Mouse (Mus musculus): ENCODE data around the gene D5Ertd579e. TPM values are rescaled to one million over a fixed set of nuclear protein-coding genes. Genes with fewer than 3 reads are reported as not detected.

Gene D5Ertd579e
- polyA plus RNA-seq, 1 experiment = 27.4 TPM

GRCm38 (mm10) chr5:36579967-36580366 is 115.9 kb downstream of the D5Ertd579e start:
- Histone ChIP-seq H3K4me1 (ENCODE audit: control insufficient read depth, insufficient read depth, insufficient read length, low read length) (peaks cover 31% of the 10 kb centered on the region), H3K36me3 (ENCODE audit: control insufficient read depth, insufficient read depth, low read length) (0 out of 2 replicates have a peak, but pooled peaks cover 2% of the 10 kb centered on the region), H3K27ac (ENCODE audit: insufficient read depth, low read depth, low read length) (no peak overlapping the region), H3K27me3 (ENCODE audit: control insufficient read depth, insufficient read depth, low read length) (no peaks in the 10 kb centered on the region), H3K4me3 (ENCODE audit: low read depth, low read length) (no peak overlapping the region)
- TF ChIP-seq POLR2A (IDR thresholded peaks at IDR 0.05; ENCODE audit: low read depth, low read length) (no peak), CTCF (IDR thresholded peaks at IDR 0.05; ENCODE audit: extremely low read depth, insufficient read length, insufficient replicate concordance, low read depth, low read length) (no peak)
- 70% methylated on average over 7 of the region's 7 CpGs for WGBS

- no peak overlapping the region for H3K4me3 ChIP-seq (ENCODE audit: low read depth, low read length)
- no peak overlapping the region for H3K27ac ChIP-seq (ENCODE audit: insufficient read depth, low read depth, low read length)
- peaks cover 37% of the 10 kb centered on the region for H3K4me1 ChIP-seq (ENCODE audit: control insufficient read depth, insufficient read depth, insufficient read length, low read length)
- TF ChIP-seq CTCF (IDR thresholded peaks at IDR 0.05; ENCODE audit: extremely low read depth, insufficient read length, insufficient replicate concordance, low read depth, low read length) = no peak
- no peak for TF ChIP-seq POLR2A (IDR thresholded peaks at IDR 0.05; ENCODE audit: low read depth, low read length)
- H3K36me3 ChIP-seq (ENCODE audit: control insufficient read depth, insufficient read depth, low read length) = 0 out of 2 replicates have a peak, but pooled peaks cover 2% of the 10 kb centered on the region
- no peaks in the 10 kb centered on the region for H3K27me3 ChIP-seq (ENCODE audit: control insufficient read depth, insufficient read depth, low read length)
- 25% methylated on average over 2 of the region's 2 CpGs for WGBS
Measured at GRCm38 (mm10) chr5:36578982-36579381, 116.8 kb downstream of the D5Ertd579e start.

GRCm38 (mm10) chr5:36576457-36576856 is 119.4 kb downstream of the D5Ertd579e start:
- no peaks in the 10 kb centered on the region for H3K27me3 ChIP-seq (ENCODE audit: control insufficient read depth, insufficient read depth, low read length)
- H3K36me3 ChIP-seq (ENCODE audit: control insufficient read depth, insufficient read depth, low read length) = peaks cover 8% of the 10 kb centered on the region
- no peak overlapping the region for H3K27ac ChIP-seq (ENCODE audit: insufficient read depth, low read depth, low read length)
- TF ChIP-seq CTCF (IDR thresholded peaks at IDR 0.05; ENCODE audit: extremely low read depth, insufficient read length, insufficient replicate concordance, low read depth, low read length) = no peak
- peaks cover 47% of the 10 kb centered on the region for H3K4me1 ChIP-seq (ENCODE audit: control insufficient read depth, insufficient read depth, insufficient read length, low read length)
- WGBS = 89% methylated on average over 3 of the region's 3 CpGs
- H3K4me3 ChIP-seq (ENCODE audit: low read depth, low read length) = no peak overlapping the region

- TF ChIP-seq CTCF (IDR thresholded peaks at IDR 0.05; ENCODE audit: extremely low read depth, insufficient read length, insufficient replicate concordance, low read depth, low read length) = no peak
- no peak for TF ChIP-seq POLR2A (IDR thresholded peaks at IDR 0.05; ENCODE audit: low read depth, low read length)
- 38% methylated on average over 1 of the region's 1 CpGs for WGBS
- Histone ChIP-seq H3K27ac (ENCODE audit: insufficient read depth, low read depth, low read length) (peak overlapping the region; percentile 100), H3K36me3 (ENCODE audit: control insufficient read depth, insufficient read depth, low read length) (peaks cover 15% of the 10 kb centered on the region), H3K4me1 (ENCODE audit: control insufficient read depth, insufficient read depth, insufficient read length, low read length) (peaks cover 49% of the 10 kb centered on the region), H3K27me3 (ENCODE audit: control insufficient read depth, insufficient read depth, low read length) (no peaks in the 10 kb centered on the region), H3K4me3 (ENCODE audit: low read depth, low read length) (no peak overlapping the region)
Measured at GRCm38 (mm10) chr5:36575745-36576144, 120.1 kb downstream of the D5Ertd579e start.

GRCm38 (mm10) chr5:36575227-36575626 is 120.6 kb downstream of the D5Ertd579e start:
- Histone ChIP-seq H3K36me3 (ENCODE audit: control insufficient read depth, insufficient read depth, low read length) (peaks cover 18% of the 10 kb centered on the region), H3K4me3 (ENCODE audit: low read depth, low read length) (no peak overlapping the region), H3K4me1 (ENCODE audit: control insufficient read depth, insufficient read depth, insufficient read length, low read length) (peaks cover 47% of the 10 kb centered on the region), H3K27me3 (ENCODE audit: control insufficient read depth, insufficient read depth, low read length) (no peaks in the 10 kb centered on the region), H3K27ac (ENCODE audit: insufficient read depth, low read depth, low read length) (peak overlapping the region; percentile 100)
- TF ChIP-seq CTCF (IDR thresholded peaks at IDR 0.05; ENCODE audit: extremely low read depth, insufficient read length, insufficient replicate concordance, low read depth, low read length) (no peak; the same call in 1 of the 2 replicates), POLR2A (IDR thresholded peaks at IDR 0.05; ENCODE audit: low read depth, low read length) (no peak)
- WGBS = 22% methylated on average over 3 of the region's 3 CpGs

GRCm38 (mm10) chr5:36574147-36574870 is 121.5 kb downstream of the D5Ertd579e start:
- TF ChIP-seq POLR2A (IDR thresholded peaks at IDR 0.05; ENCODE audit: low read depth, low read length) = no peak
- Histone ChIP-seq H3K36me3 (ENCODE audit: control insufficient read depth, insufficient read depth, low read length) (peaks cover 23% of the 10 kb centered on the region), H3K27ac (ENCODE audit: insufficient read depth, low read depth, low read length) (peak overlapping the region; percentile 100), H3K27me3 (ENCODE audit: control insufficient read depth, insufficient read depth, low read length) (no peaks in the 10 kb centered on the region), H3K4me1 (ENCODE audit: control insufficient read depth, insufficient read depth, insufficient read length, low read length) (peaks cover 39% of the 10 kb centered on the region; the same call in 1 of the 2 replicates), H3K4me3 (ENCODE audit: low read depth, low read length) (0 out of 2 replicates have a peak overlapping the region, but pooled peaks have one; percentile 8)
- 12% methylated on average over 8 of the region's 8 CpGs for WGBS

GRCm38 (mm10) chr5:36573354-36573753 is 122.5 kb downstream of the D5Ertd579e start:
- Histone ChIP-seq H3K4me1 (ENCODE audit: control insufficient read depth, insufficient read depth, insufficient read length, low read length) (peaks cover 39% of the 10 kb centered on the region; the same call in 1 of the 2 replicates), H3K36me3 (ENCODE audit: control insufficient read depth, insufficient read depth, low read length) (peaks cover 26% of the 10 kb centered on the region), H3K4me3 (ENCODE audit: low read depth, low read length) (no peak overlapping the region), H3K27me3 (ENCODE audit: control insufficient read depth, insufficient read depth, low read length) (no peaks in the 10 kb centered on the region), H3K27ac (ENCODE audit: insufficient read depth, low read depth, low read length) (peak overlapping the region; percentile 83)
- WGBS = 54% methylated on average over 3 of the region's 3 CpGs
- TF ChIP-seq POLR2A (IDR thresholded peaks at IDR 0.05; ENCODE audit: low read depth, low read length) (no peak), CTCF (IDR thresholded peaks at IDR 0.05; ENCODE audit: extremely low read depth, insufficient read length, insufficient replicate concordance, low read depth, low read length) (no peak)
